Mouse (Mus musculus) NIH3T3 (cell line): ENCODE results near the gene Myo19.
A peak's percentile ranks its signal among the peaks of the same experiment; 100 is the strongest.
"Not testable (repeated sequence)": the region's sequence is repeated elsewhere in the genome, so short reads cannot be mapped to it uniquely, and the experiment has no call there.

Experiments
- DNase-seq: peaks from one replicate; pipeline ENCODE4 v3.0.0-alpha.2; 2012; ENCODE audit warnings: low read depth

The Myo19 gene

DNA sequence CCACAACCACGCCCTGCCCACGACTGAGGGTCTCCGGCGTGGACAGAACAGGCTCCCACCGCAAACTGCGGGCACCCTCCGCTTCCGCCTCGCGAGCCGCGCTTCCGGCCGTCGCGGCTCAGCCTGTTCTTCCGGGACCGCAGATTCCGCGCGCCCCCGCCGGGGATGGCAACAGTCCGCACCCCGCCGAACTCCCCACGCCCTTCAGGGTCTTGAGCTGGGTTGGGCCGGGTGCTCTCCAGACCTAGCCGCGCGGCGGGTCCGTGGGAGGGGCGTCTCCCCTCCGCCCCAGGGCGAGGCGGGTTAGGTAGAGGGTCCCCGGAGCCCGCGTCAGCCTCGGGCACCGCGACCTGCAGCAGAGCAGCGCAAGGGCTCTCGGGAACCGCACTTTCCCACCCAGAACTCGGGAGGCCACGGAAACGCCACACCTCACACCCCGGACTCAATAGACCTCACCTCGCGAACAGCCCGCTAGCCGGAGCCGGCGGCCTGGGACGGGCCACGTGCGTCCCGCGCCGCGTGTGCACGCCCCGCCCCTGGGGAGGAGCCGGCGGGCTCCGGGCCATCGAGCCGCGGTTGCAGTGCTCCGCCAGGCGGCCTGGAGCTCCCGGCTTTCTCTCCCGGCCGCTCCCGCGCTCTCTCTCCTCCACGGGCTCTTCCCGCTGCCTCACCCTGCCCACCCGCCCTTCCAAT, at the start of gene Myo19, which contains the start of gene Pigw:
Myo19 (plus strand) TSS at position 377 of the 693 bp plus-strand sequence.
Pigw (minus strand) TSS at position 514 of the 693 bp plus-strand sequence.
- peak; percentile 93 for DNase-seq

DNA sequence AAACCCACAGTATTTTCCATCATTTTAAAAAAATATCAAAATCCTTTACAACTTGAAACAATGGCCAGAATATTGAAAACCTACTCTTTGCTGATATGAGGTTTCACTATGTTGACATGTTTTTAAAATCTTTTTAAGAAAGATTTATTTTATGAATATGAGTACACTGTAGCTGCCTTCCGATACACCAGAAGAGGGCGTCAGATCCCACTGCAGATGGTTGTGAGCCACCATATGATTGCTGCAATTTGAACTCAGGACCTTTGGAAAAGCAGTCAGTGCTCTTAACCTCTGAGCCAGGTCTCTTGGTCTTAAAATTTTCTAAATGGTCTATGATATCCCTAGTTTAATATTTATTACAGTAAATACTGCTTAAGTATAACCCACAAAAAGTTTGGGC, 40.6 kb upstream of the Myo19 start:
- no peak for DNase-seq

DNA sequence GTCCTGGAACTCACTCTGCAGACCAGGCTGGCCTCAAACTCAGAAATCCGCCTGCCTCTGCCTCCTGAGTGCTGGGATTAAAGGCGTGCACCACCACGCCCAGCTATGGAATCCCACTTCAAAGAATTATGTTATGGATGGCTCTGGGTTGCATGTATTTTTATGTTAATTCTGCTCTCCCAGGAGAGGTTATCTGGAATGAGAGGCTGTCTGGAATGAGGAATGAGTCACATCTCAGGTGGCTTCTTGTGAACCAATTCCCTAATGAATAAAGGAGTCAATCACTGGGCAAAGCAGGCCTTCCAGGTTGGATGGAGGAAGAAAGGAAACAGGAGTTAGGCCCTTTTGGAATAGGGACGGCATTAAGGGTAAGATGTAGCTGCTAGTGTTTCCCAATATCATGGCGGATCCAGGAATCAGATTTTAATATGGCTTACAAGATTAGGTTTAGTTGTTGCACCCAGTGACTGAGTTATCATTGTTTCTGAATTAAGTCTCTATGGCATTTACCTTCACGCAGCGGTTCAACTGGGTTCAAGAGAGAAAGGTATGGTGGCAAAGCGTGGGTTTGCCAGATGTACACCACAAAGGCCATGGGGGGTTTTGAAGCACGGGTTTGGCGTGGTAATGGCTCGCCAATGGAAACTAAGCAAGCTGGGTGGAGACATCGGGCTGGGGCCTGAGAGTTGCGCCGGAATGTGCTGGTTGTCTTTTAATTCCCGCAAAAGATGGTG, 33.0 kb upstream of the Myo19 start:
- DNase-seq = no peak

DNA sequence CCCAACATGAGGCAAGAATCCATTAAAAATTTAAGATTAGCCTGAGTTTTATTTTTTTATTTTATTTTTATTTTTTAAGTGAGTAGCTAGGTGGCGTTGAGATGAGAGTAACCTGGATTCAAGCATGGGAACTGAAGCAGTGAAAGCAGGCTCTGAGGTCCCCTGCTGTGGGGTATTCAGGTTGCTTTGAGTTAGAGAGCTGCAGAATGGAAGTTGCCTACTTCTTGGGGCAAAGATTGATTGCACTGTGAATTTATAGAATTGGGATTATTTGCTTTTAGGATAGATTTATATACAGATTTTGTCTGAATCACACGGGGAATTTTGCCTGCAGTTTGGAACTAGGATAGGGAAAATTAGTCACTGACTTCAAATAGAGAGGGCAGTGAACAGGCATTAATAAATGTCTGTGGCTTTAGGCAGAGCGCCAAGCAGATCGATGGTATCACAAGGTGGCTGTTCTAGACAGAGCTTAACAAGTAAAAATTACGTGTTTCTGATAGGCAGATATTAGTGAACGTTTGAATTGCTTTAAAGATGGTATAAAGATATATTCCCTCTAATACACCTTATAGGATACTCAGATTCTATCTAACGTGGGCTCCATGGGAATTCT, 32.4 kb upstream of the Myo19 start:
- peak; percentile 76 for DNase-seq

DNA sequence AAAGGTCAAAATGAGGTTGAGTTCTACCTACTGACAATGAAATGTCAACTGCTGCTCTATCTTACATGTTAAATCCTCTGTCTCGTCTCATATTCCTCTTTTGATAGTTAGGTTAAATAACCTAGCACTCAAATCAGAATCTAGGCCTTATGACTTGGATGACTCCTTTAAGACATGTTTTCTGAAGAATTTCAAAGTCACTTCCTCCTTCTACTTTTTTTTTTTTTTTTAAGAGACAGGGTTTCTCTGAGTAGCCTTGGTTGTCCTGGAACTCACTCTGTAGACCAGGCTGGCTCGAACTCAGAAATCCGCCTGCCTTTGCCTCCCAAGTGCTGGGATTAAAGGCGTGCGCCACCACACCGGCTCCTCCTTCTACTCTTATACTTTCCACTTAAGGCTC, 24.7 kb upstream of the Myo19 start:
- no peak for DNase-seq

DNA sequence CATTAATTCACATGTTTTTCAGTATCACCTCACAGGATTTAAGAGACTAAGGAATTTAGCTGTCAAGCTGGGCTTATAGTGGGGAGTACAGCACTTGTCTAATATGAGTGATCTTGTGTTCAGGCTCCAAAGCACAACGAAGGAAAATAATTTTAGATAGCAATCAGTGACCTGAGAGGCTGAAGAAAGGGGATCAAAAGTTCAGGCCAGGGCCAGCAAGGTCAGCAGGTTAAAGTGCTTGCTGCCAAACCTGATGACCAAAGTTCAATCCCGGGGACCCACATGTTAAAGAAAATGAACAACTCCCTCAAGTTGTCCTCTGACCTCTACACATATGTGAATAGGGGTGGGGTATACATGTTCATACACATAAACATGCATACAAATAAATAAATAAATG, 14.7 kb upstream of the Myo19 start:
- DNase-seq = no peak

DNA sequence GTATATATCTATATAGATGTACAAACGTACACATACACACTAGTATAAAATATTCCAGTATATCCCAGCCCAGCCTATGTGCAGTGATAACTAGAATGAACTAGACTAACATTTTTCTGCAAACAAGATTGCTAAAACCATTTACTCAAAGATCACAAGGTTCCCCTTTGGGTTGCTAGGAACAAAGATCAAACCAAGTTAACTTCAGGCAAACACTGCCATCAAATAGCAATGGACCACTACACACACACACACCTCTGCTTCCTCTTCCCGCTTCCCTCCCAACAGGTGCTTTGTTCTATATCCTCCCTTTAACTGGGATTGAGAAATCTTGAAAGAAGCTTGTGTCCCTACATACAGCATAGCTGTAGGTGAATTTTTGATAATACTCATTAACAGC, 12.4 kb upstream of the Myo19 start:
- DNase-seq = no peak

DNA sequence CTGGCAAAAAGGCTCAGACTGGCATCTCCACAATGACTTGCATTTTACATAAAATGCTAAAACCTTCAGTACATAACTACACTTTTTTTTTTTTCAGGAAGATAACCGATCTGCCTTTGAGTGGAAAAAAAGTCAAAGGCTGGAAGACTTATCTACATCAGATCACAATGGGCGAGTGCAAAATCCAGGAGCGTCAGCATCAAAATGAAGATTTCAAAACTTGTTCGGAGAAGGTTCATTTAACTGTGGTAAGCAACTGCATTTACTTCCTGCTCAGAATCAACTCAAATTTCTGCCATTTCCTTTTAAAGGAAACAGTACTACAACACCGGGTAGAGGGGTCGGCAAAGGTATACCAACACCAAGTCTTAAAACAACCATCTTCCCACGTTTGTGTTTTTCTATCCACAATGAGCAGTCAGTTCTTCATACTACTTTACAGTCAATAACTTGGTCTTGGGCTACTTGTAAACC, 11.1 kb upstream of the Myo19 start:
- DNase-seq = no peak

DNA sequence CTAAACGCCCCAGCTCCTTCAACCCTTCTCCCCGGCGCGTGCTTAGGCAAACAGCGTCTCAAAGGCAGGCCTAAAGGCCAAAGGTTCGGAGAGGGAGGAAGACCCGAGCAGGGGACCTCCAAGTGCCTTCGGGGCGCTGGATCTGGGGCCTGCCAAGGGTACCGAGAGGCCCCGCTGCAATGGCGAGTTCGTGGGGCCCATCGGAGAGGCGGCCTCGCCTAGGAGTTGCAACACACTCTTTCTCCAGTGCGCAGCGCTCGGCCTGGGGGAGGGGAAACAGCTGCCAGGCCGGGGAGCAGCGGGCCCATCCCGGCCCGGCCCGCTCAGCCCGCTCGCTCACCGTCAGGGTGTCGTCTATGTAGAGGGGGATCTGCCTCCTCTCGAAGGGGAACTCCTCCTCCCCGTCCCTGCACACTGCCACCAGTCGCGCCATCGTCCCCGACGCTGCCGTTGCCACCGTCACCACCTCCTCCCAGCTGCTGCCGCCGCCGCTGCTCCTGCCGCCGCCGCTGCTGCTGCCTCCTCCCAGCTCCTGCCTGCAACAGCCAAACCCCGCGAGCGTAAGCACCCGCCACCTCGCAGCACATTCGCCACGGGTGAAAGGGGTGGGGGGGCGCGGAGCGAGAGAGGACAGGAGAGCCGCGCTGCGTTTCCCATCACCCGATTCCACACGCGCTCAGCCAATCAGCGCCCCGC, 10.3 kb upstream of the Myo19 start:
- peak; percentile 99 for DNase-seq

DNA sequence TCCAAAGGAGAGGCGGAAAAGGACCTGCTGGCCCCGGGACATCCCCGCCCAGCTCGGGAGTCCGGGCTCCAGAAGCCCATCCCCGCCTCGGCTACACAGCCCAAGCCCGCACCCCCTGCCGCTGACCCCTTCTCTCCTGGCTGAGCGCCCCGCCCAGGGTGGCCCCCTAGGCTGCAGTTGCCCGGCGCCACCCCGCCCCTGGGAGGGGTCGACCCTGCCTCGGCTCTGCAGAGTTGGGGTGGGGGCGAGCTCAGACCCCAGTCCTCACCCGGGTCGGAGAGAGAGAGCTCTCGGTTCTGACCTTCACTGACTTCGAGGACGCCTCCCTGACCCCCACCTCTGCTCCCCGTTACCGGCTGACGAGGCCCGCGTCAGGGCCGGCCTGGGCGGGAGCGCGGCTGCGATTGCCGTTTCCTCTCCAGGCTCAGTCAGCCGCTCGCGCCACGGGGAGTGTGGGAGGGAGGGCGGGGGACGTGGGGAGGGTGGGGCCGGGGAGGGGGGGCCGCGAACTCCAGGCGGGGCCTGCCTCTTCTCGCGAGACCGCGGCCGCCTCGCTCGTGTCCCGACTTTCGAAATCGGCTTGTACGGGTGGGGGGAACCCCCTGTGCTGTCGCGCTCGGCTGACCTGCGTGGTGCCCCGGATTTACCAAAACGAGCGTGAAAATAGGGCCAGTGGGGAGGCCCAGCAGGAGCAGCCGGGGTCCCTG, 9.5 kb upstream of the Myo19 start, which contains the start of gene Ggnbp2:
Ggnbp2 (minus strand) TSS at position 481 of the 707 bp plus-strand sequence.
- peak; percentile 97 for DNase-seq

DNA sequence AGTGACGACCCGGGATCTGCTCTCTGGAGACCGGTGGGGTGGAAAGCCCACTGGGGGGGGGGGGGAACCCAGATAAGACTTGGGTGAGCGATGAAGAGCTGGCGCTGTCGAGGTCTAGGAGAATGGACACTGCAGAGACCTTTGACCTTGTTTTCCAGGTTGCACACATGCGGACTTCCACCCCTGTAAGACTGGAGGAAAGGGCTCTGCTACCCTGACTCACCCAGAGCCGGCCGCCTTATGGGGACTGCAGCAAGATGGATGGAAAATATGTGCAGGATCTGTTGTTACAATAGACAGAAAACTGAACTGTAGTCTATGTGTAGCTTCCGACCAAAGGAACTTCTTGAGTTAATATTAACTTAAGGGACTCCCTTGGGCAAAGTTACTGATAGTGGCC, 8.9 kb upstream of the Myo19 start:
- DNase-seq = peak; percentile 63

DNA sequence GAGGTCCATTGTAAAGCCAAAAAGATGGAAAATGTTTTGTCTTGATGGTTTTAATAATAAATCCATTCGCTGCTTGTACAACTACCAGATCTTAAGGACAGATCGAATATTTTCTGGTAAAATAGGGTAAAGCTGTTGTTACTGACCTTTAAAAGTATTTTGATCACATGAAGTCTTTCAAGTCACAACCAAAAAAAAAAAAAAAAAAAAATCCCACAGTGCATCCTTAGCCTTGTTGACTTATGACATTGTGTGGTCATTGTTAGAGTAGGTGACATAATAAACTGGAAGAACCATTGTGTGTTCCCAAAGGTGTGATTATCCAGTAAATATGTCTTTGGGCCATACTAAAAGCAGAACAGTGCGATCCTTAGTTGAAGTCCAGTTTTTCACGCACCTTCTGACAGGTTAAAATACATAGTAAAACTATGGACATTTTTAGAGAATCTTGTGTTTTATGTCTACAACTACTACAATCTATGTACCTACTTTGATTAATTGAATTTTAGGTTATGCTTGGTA, 8.3 kb upstream of the Myo19 start:
- DNase-seq = no peak

DNA sequence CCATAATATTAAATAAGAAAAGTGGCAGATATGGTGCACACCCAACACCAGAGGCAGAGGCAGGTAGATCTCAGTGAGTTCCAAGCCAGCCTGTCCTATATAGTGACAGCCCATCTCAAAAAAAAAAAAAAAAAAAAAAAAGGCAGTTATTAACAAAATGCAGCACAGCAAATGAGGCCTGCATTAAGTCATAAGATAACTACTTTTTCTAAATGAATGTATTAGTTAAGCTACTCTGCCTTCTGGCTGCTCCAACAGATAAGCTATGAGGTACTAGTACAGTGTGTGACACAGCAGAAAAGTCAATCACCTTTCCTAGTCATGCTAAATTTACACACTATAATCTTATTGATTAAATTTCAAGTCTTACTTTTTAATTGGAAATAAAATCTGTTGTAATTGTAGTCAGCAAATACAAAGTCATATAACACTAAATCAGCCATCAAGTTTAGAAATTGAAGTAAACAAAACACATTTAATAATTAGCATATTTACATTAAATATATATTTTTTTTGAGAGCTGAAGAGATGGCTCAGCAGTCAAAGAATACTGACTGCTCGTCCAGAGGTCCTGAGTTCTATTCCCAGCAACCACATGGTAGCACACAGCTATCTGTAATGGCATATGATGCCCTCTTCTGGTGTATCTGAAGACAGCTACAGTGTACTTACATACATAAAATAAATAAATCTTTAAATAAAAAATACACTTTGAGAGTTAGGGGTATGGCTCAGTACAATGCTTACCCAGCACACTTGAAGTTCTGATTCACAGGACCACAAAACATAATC, 6.7 kb upstream of the Myo19 start:
- peak; percentile 9 for DNase-seq

DNA sequence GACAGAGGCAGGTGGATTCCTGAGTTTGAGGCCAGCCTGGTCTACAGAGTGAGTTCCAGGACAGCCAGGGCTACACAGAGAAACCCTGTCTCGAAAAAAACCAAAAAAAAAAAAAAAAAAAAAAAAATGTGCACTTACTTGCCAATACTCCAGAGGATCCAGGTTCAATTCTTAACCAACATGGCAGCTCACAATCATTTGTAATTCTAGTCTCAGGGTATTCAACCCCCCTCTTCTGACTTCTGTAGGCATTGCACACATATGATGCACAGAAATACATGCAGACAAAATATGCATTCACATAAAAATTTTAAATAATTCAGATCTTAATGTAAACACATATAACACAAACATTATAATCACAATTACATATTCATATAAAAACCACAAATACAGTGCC, 3.9 kb upstream of the Myo19 start:
- not testable (repeated sequence) for DNase-seq

DNA sequence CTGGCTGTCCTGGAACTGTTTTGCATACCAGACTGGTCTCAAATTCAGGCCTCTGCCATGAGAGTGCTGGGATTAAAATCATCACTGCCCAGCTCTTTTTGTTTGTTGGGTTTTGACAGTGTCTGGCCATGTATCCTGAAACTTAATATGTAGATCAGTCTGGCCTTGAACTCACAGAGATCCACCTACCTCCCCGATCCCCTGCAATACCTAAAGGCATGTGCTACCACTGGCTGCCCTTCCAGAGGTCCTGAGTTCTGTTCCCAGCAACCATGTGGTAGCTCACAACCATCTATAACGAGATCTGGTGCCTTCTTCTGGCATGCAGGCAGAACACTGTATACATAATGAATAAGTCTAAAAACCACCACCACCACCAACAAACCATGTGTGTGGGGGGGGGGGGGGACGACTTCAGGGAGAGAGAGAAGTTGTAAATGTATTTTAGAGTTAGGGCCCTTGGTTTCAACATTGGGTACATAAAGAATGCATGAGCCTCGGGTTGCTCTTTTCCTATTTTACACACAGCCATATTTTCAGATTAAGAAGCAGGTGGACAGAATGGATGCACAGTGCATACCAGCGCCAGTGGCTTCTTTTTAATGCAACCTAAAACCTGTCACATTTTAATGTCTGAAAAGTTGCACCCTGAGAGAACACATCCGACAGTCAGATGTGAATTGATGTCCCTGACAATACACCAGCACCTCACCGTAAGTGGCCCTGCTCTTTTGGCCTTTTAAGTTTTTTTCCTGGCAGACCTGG, 759 bp upstream of the Myo19 start:
- DNase-seq = peak; percentile 23

DNA sequence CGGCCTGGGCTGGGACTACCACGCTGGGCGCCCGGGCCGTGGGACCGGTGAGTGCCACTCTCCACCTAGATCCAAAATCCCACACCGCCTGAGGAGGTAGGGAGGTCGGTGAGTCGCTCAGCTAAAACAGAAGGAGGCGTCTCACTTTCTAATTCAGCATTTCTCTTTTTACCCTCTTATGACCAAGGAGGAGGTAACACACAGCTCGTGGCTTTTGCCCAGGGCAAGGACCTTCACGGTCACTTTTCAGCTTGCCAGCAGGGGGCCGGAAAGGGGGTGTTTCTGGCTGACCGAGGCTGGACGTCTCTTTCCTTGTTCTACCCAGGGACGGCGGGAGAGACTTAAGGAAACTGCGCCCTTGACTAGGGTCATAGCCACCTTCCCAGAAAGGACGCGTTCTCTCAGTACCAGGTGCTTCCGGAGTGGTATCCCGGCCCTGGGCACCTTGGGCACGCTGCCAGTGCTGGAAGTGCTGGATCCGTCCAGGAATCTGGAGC, 565 bp downstream of the Myo19 start:
- DNase-seq = peak; percentile 76

DNA sequence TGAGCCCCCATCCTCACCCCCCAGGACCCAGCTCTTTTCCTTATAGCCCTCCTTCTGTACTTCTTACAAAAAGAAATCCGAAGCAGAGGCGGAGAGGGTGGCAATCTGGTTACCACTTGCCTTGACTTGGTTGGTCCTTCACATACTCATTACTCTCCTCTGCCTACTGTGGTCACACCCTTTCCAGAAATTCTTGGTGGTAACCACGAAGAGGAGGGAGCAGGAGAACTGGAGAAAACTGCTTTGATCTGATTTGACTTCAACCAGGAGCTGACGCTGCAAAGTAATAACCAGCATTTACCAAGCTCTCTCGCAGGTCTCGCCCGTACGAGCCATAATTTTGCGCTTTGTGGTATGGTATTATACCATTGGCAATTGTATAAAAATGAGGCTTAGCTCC, 1.0 kb downstream of the Myo19 start:
- no peak for DNase-seq

DNA sequence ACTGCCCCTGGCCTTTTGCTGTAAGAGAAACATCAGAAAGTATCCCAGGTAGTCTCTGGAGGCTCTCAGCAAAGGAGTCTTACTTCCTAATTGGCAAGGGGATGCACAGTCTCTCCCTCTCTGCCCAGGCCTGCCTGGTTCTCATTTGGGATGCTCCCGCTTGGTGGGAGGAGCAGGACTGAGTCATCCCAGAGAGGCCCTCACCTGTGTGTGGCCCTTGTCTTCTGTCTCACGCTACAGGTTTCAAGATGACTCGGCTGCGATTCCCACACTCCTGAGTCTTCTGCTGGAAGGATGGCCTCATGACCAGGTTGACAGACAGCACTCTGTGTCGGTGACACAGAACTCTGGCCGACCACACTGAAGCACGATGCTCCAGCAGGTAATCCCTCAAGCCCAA, 2.4 kb downstream of the Myo19 start:
- DNase-seq = no peak

DNA sequence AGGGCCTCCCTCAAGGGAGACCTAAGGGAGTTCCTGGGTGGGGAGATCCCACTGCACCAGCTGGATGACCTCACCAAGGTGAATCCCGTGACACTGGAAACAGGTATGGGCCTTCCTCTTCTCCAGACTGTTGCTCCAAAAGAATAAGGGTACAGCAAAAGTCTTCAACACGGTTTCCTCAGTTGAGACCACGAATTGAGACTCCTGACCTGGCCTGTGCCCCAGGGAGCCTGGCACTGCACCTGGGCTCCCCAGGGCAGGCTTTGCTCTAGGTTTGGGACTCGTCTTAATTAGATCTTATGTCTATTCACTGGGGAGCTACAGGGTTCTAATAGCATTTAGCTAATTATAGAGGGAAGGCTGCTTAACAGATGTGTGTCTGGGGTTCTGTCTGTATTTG, 5.3 kb downstream of the Myo19 start:
- DNase-seq = no peak

DNA sequence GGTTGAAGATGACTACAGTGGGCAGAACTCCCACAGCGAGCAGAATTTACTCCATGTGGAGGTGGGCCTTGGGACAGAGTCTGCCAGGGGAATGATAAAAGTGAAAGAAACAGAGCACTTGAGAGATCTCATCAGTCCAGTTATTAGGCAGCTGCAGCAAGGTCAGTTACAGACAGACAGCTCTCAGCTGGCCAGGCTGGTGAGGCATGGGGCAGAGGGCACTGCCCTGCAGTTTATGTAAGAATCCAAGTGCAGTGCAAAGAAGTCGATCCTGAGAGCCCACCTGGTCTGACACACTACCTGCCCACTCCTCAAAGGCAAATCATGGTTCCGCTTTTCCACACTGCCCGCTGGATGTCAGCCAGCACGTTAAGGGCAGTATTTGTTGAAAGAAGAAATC, 6.3 kb downstream of the Myo19 start:
- no peak for DNase-seq
